8 mouse cellular contexts compared by ENCODE assay signal in the genomic region with DNA sequence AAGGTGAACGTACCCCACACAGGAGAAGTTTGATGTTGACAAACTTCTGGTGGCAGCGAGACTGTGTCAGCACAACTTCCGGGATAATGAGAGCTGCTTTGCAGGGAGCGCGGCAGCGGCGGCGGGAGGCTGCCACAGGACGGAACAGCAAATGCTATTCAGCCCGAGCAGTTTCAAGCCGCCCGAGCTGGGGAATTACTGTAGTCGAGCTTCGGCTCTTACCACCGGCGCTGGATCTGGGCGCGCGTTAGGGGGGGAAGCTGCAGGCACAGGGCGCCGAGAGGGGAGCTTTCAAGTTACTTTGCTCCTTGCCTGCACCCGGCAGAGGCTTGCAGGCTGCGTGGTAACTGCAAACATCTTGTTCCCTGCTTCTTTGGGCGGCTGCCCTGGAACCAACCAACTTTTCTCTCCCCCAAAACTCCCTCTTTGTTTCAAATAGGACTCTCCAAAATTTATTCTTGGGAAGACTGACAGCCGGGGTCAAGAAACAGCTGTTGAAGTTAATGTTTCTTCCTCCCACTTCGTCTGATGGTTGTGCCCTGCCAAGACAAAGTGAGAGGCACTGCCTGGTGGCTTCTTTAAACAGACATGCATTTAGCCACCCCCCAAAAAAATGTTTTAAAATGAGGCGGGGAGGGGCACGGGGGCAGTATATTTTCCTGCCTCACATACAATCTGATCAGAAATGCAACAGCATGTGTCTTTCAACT.
DNase-seq lines count a peak whose midpoint lies in the region; ATAC-seq and TF ChIP-seq lines count a peak whose summit lies in the region.

No protein-coding gene starts in this region.

- peak; percentile 83 for TF ChIP-seq POLR2A in heart, adult 2 months (IDR thresholded peaks at IDR 0.05; ENCODE audit: insufficient read depth, low read depth, low read length)

- H3K9me3 ChIP-seq in embryonic facial prominence, embryonic 14.5 days (ENCODE audit: control insufficient read depth, low read length): no peaks in the 10 kb centered on the region
- H3K9me3 ChIP-seq in limb, embryonic 13.5 days: no peaks in the 10 kb centered on the region
- no peaks in the 10 kb centered on the region for H3K9me3 ChIP-seq in midbrain, embryonic 16.5 days (replicated peaks; ENCODE audit: control insufficient read depth, low read length, poor library complexity, severe bottlenecking)

- H3K36me3 ChIP-seq in embryonic facial prominence, embryonic 14.5 days (ENCODE audit: control insufficient read depth, insufficient read depth, low read length): no peaks in the 10 kb centered on the region
- peaks cover 4% of the 10 kb centered on the region for H3K36me3 ChIP-seq in heart, adult 2 months (ENCODE audit: control insufficient read depth, insufficient read depth, low read length)
- no peaks in the 10 kb centered on the region for H3K36me3 ChIP-seq in limb, embryonic 13.5 days
- no peaks in the 10 kb centered on the region for H3K36me3 ChIP-seq in midbrain, embryonic 16.5 days (ENCODE audit: control insufficient read depth, insufficient read depth, low read length)

- ATAC-seq in embryonic facial prominence, embryonic 14.5 days (ENCODE audit: low read depth): peak; percentile 97
- peak; percentile 93 for ATAC-seq in limb, embryonic 13.5 days (ENCODE audit: low FRiP score, low read depth)
- ATAC-seq in midbrain, embryonic 16.5 days: peak; percentile 96

- DNase-seq in 3T3-L1 (ENCODE audit: low read depth, low spot score): peak; percentile 96
- peak; percentile 81 to 90 for DNase-seq in adrenal gland, postnatal 4 days (ENCODE audit: low spot score in 2 of 2)
- DNase-seq in embryonic facial prominence, embryonic 14.5 days (ENCODE audit: low spot score): peak; percentile 99
- DNase-seq in heart, adult 2 months: peak; percentile 93 to 94
- DNase-seq in kidney, adult 8-10 months: peak; percentile 96
- peak; percentile 84 to 93 for DNase-seq in spleen, postnatal 10 days (ENCODE audit: low spot score in 2 of 2)

- H3K4me1 ChIP-seq in embryonic facial prominence, embryonic 14.5 days (ENCODE audit: control insufficient read depth, insufficient read depth, low read length): peaks cover 65% of the 10 kb centered on the region
- H3K4me1 ChIP-seq in heart, adult 2 months (ENCODE audit: control insufficient read depth, insufficient read depth, low read length): peaks cover 9% of the 10 kb centered on the region
- H3K4me1 ChIP-seq in limb, embryonic 13.5 days: peaks cover 76% of the 10 kb centered on the region
- peaks cover 39% of the 10 kb centered on the region for H3K4me1 ChIP-seq in midbrain, embryonic 16.5 days (ENCODE audit: control insufficient read depth, insufficient read depth, low read length)

- under 1% methylated on average over 18 of the region's 28 CpGs for WGBS in embryonic facial prominence, embryonic 14.5 days
- WGBS in heart, adult 2 months: under 1% methylated on average over 28 of the region's 28 CpGs
- under 1% methylated on average over 28 of the region's 28 CpGs for WGBS in limb, embryonic 13.5 days
- under 1% methylated on average over 27 of the region's 28 CpGs for WGBS in midbrain, embryonic 16.5 days

- peak overlapping the region; percentile 100 for H3K27ac ChIP-seq in embryonic facial prominence, embryonic 14.5 days (replicated peaks; ENCODE audit: low read depth, low read length)
- H3K27ac ChIP-seq in heart, adult 2 months: peak overlapping the region; percentile 96
- H3K27ac ChIP-seq in limb, embryonic 13.5 days: peak overlapping the region; percentile 100
- peak overlapping the region; percentile 96 for H3K27ac ChIP-seq in midbrain, embryonic 16.5 days (ENCODE audit: low read length)

- peak overlapping the region; percentile 90 for H3K4me2 ChIP-seq in embryonic facial prominence, embryonic 14.5 days (ENCODE audit: low read depth, low read length)
- H3K4me2 ChIP-seq in limb, embryonic 13.5 days (replicated peaks): peak overlapping the region; percentile 77
- peak overlapping the region; percentile 83 for H3K4me2 ChIP-seq in midbrain, embryonic 16.5 days (ENCODE audit: low read length)

- H3K27me3 ChIP-seq in embryonic facial prominence, embryonic 14.5 days (replicated peaks; ENCODE audit: control insufficient read depth, insufficient read depth, low read length): no peaks in the 10 kb centered on the region
- no peaks in the 10 kb centered on the region for H3K27me3 ChIP-seq in heart, adult 2 months (ENCODE audit: control insufficient read depth, insufficient read depth, low read length)
- H3K27me3 ChIP-seq in limb, embryonic 13.5 days: no peaks in the 10 kb centered on the region
- H3K27me3 ChIP-seq in midbrain, embryonic 16.5 days (ENCODE audit: control insufficient read depth, insufficient read depth, low read depth, low read length): no peaks in the 10 kb centered on the region

- intact Hi-C loops in heart, adult 2 months (cut with DNase I): loop anchor here (1.0 kb wide), 2 partner anchors 50 to 89 kb away; a partner anchor contains a TSS

- peak; percentile 73; the same call in 1 of the 2 replicates for TF ChIP-seq EP300 in heart, adult 2 months (IDR thresholded peaks at IDR 0.05; ENCODE audit: insufficient read depth, low read depth, low read length)

- no peak for TF ChIP-seq CTCF in heart, adult 2 months (IDR thresholded peaks at IDR 0.05)

- no peaks in the 10 kb centered on the region for H3K79me2 ChIP-seq in heart, adult 2 months (replicated peaks; ENCODE audit: control insufficient read depth, insufficient read depth, low read length)

- H3K4me3 ChIP-seq in embryonic facial prominence, embryonic 14.5 days (ENCODE audit: low read depth, low read length): peak overlapping the region; percentile 41
- peak overlapping the region; percentile 59 for H3K4me3 ChIP-seq in heart, adult 2 months
- peak overlapping the region; percentile 43 for H3K4me3 ChIP-seq in limb, embryonic 13.5 days
- H3K4me3 ChIP-seq in midbrain, embryonic 16.5 days (ENCODE audit: low read depth, low read length): peak overlapping the region; percentile 39

- H3K9ac ChIP-seq in embryonic facial prominence, embryonic 14.5 days (ENCODE audit: low read depth, low read length): peak overlapping the region; percentile 72
- H3K9ac ChIP-seq in heart, adult 2 months (ENCODE audit: low read depth, low read length): peak overlapping the region; percentile 95
- H3K9ac ChIP-seq in limb, embryonic 13.5 days: peak overlapping the region; percentile 73
- peak overlapping the region; percentile 63 for H3K9ac ChIP-seq in midbrain, embryonic 16.5 days (ENCODE audit: low read depth, low read length)

Comparison
In these comparisons a context has a peak if more than half of its experiments do, and no peak if none do; other contexts are left out.
1. Peak in every context shown above with its lines: DNase-seq, ATAC-seq, H3K4me3 ChIP-seq and H3K27ac ChIP-seq.